Mouse (Mus musculus) CH12.LX (cell line): ENCODE results near the gene Thsd7b. TPM values are rescaled to one million over a fixed set of nuclear protein-coding genes. Genes with fewer than 3 reads are reported as not detected.

Experiments used
- DNase-seq: peaks from one replicate; pipeline ENCODE4 v3.0.0-alpha.2; 2013; ENCODE audit errors: extremely low read depth
- H3K27ac ChIP-seq: 2 replicates; pipeline ENCODE4 v1.5.1; 2012; ENCODE audit warnings: low read depth, mild to moderate bottlenecking, control low read depth, moderate library complexity; ENCODE audit not compliant: insufficient read depth
- H3K27me3 ChIP-seq: replicated peaks from 2 replicates; pipeline ENCODE3; 2012; ENCODE audit warnings: inconsistent platforms
- H3K36me3 ChIP-seq, 2 experiments: replicated peaks in 1 of 2; 2 replicates each; pipeline versions ENCODE3 to v1.6.1; 2012; ENCODE audit warnings: inconsistent platforms in 1 of 2, low read length in 1 of 2, mild to moderate bottlenecking in 1 of 2, mixed read lengths in 1 of 2, moderate library complexity in 1 of 2; ENCODE audit not compliant: control insufficient read depth in 1 of 2, insufficient read depth in 1 of 2
- H3K4me1 ChIP-seq, 2 experiments: 2 replicates each; pipeline ENCODE4 v1.6.1; 2012; ENCODE audit warnings: inconsistent platforms in 1 of 2, moderate library complexity in 1 of 2; ENCODE audit not compliant: insufficient read depth in 2 of 2, control insufficient read depth in 1 of 2
- H3K4me2 ChIP-seq: 2 replicates; pipeline ENCODE4 v1.6.1; 2012; ENCODE audit warnings: low read depth, mild to moderate bottlenecking, control low read depth; ENCODE audit not compliant: poor library complexity, insufficient read depth, severe bottlenecking
- H3K4me3 ChIP-seq, 3 experiments: fragments of 150-350 bp in 1 of 3; sonication (generic) in 1 of 3; replicated peaks in 1 of 3; 2 replicates each; pipeline versions ENCODE3 to v1.5.1; 2011 to 2012; ENCODE audit warnings: low read depth in 2 of 3, low read length in 2 of 3, mild to moderate bottlenecking in 2 of 3, moderate library complexity in 2 of 3, control low read depth in 1 of 3, improper control_type of control experiment in 1 of 3, inconsistent platforms in 1 of 3, mixed read lengths in 1 of 3; ENCODE audit not compliant: poor library complexity in 1 of 3
- H3K79me2 ChIP-seq: replicated peaks from 2 replicates; pipeline ENCODE4 v1.6.1; 2012; ENCODE audit warnings: mild to moderate bottlenecking, moderate library complexity; ENCODE audit not compliant: control insufficient read depth, poor library complexity, insufficient read depth, severe bottlenecking; ENCODE audit errors: extremely low read depth
- H3K9ac ChIP-seq: 2 replicates; pipeline ENCODE4 v1.6.1; 2012; ENCODE audit warnings: low read depth, mild to moderate bottlenecking, control low read depth, moderate library complexity; ENCODE audit not compliant: insufficient read depth
- H3K9me3 ChIP-seq: replicated peaks from 2 replicates; pipeline ENCODE3; 2012; ENCODE audit warnings: low read length, inconsistent platforms, mixed read lengths
- CHD1 ChIP-seq: IDR thresholded peaks from 2 replicates; pipeline ENCODE4 v1.6.1; 2012; ENCODE audit warnings: low read depth, low read length, improper control_type of control experiment, inconsistent platforms
- CTCF ChIP-seq, 2 experiments: IDR thresholded peaks in 1 of 2; conservative IDR thresholded peaks in 1 of 2; 2 replicates each; pipeline ENCODE4 v1.5.1; 2011 to 2012; ENCODE audit warnings: low read depth in 2 of 2, low read length in 2 of 2, improper control_type of control experiment in 1 of 2, inconsistent platforms in 1 of 2, mild to moderate bottlenecking in 1 of 2, moderate library complexity in 1 of 2
- ELF1 ChIP-seq: IDR thresholded peaks from 2 replicates; pipeline ENCODE4 v1.6.1; 2014; ENCODE audit warnings: low read depth, mild to moderate bottlenecking, inconsistent platforms, low read length, improper control_type of control experiment
- EP300 ChIP-seq: IDR thresholded peaks from 2 replicates; pipeline ENCODE4 v1.6.1; 2011; ENCODE audit warnings: low read length, improper control_type of control experiment
- ETS1 ChIP-seq: conservative IDR thresholded peaks from 2 replicates; pipeline ENCODE4 v1.6.1; 2012; ENCODE audit warnings: low read depth, mild to moderate bottlenecking, inconsistent platforms, low read length, improper control_type of control experiment, moderate library complexity
- HCFC1 ChIP-seq: IDR thresholded peaks from 2 replicates; pipeline ENCODE4 v1.6.1; 2012; ENCODE audit warnings: low read depth, mild to moderate bottlenecking, inconsistent platforms, low read length, improper control_type of control experiment
- IRF4 ChIP-seq: IDR thresholded peaks from 2 replicates; pipeline ENCODE4 v1.6.1; 2014; ENCODE audit warnings: low read depth, mild to moderate bottlenecking, inconsistent platforms, low read length, improper control_type of control experiment
- JUN ChIP-seq: IDR thresholded peaks from 2 replicates; pipeline ENCODE4 v1.6.1; 2011; ENCODE audit warnings: low read depth, mild to moderate bottlenecking, low read length, improper control_type of control experiment, moderate library complexity; ENCODE audit not compliant: insufficient read depth
- JUND ChIP-seq: conservative IDR thresholded peaks from 2 replicates; pipeline ENCODE4 v1.6.1; 2011; ENCODE audit warnings: low read depth, low read length, improper control_type of control experiment
- KAT2A ChIP-seq: IDR thresholded peaks from 2 replicates; pipeline ENCODE4 v1.6.1; 2012; ENCODE audit warnings: low read length, improper control_type of control experiment, inconsistent platforms; ENCODE audit not compliant: insufficient replicate concordance
- MAX ChIP-seq: IDR thresholded peaks from 2 replicates; pipeline ENCODE4 v1.6.1; 2011; ENCODE audit warnings: low read length, improper control_type of control experiment
- MYC ChIP-seq: IDR thresholded peaks from 2 replicates; pipeline ENCODE4 v1.6.1; 2011; ENCODE audit warnings: low read depth, mild to moderate bottlenecking, improper control_type of control experiment, low read length
- POLR2A ChIP-seq: IDR thresholded peaks from 2 replicates; pipeline ENCODE4 v1.6.1; 2011; ENCODE audit warnings: low read depth, mild to moderate bottlenecking, improper control_type of control experiment, low read length
- POLR2AphosphoS2 ChIP-seq: IDR thresholded peaks from 2 replicates; pipeline ENCODE4 v1.6.1; 2011; ENCODE audit warnings: low read depth, low read length, improper control_type of control experiment
- RAD21 ChIP-seq: IDR thresholded peaks from 2 replicates; pipeline ENCODE4 v1.6.1; 2011; ENCODE audit warnings: low read depth, mild to moderate bottlenecking, low read length, improper control_type of control experiment, moderate library complexity
- RCOR1 ChIP-seq: conservative IDR thresholded peaks from 2 replicates; pipeline ENCODE4 v1.6.1; 2012; ENCODE audit warnings: low read depth, mild to moderate bottlenecking, inconsistent platforms, low read length, improper control_type of control experiment
- SIN3A ChIP-seq: IDR thresholded peaks from 2 replicates; pipeline ENCODE4 v1.6.1; 2012; ENCODE audit warnings: low read length, improper control_type of control experiment, inconsistent platforms
- TBP ChIP-seq: conservative IDR thresholded peaks from 2 replicates; pipeline ENCODE4 v1.6.1; 2011; ENCODE audit warnings: low read depth, low read length, improper control_type of control experiment
- TCF12 ChIP-seq: IDR thresholded peaks from 2 replicates; pipeline ENCODE4 v1.6.1; 2014; ENCODE audit warnings: low read depth, mild to moderate bottlenecking, inconsistent platforms, low read length, improper control_type of control experiment
- UBTF ChIP-seq: IDR thresholded peaks from 2 replicates; pipeline ENCODE4 v1.6.1; 2012; ENCODE audit warnings: low read depth, mild to moderate bottlenecking, inconsistent platforms, low read length, improper control_type of control experiment, moderate library complexity
- USF1 ChIP-seq: IDR thresholded peaks from 2 replicates; pipeline ENCODE4 v1.6.1; 2014; ENCODE audit warnings: low read depth, mild to moderate bottlenecking, inconsistent platforms, low read length, improper control_type of control experiment
- ZKSCAN1 ChIP-seq: IDR thresholded peaks from 2 replicates; pipeline ENCODE4 v1.6.1; 2012; ENCODE audit warnings: low read depth, inconsistent platforms, low read length, improper control_type of control experiment, borderline replicate concordance
- dilution Hi-C: fragments of 300-500 bp; cut with MboI; formaldehyde crosslinking; loops from 2 replicates; pipeline ENCODE4 v1.14.3; 2020; ENCODE audit warnings: low sequenced_read_pairs; ENCODE audit not compliant: extremely low pct_unique_long_range_greater_than_20kb, extremely low pct_ligation_motif_present
- in situ Hi-C: fragments of 300-500 bp; cut with MboI; formaldehyde crosslinking; loops from 3 replicates; pipeline ENCODE4 v1.14.3; 2019; ENCODE audit warnings: low sequenced_read_pairs, low pct_ligation_motif_present, low pct_unique_long_range_greater_than_20kb, mixed read lengths
- polyA plus RNA-seq: library from polyadenylated mRNA; unstranded; fragments of >175 nt; gene quantifications from 2 replicates; pipeline ENCODE4 v1.2.1, GENCODE M21; 2012; ENCODE audit warnings: low read depth; ENCODE audit not compliant: insufficient read length
- total RNA-seq, 2 experiments: library from RNA; depleted of rRNA; stranded (reverse); fragments of 300-350 nt in 1 of 2; fragments of >200 nt in 1 of 2; gene quantifications; 2 replicates each; pipeline ENCODE4 v1.2.3; 2012 to 2014

The Thsd7b gene
- total and polyA plus RNA-seq, 3 experiments = not detected

DNA sequence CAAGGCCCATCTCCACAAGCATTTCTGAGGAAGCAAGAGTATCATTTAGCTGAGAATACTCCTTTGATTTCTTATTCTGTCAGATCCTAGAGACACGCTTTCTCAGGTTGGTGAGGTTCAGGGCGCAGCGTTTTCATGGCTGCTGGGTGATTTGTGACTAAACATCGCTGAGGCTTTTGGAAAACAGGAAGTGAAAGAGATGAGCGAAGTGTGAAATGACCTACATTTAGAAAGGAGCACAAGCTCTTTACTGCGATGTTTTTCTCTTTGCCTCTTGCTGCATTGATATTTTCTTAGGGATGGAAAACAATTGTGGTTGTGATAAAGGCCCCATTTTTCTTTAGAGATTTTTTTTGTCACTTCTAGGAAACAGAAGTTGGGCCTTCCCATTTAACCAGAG lies 351.4 kb downstream of the Thsd7b start:
- in situ Hi-C loops = no loop called here
- dilution Hi-C loops = no loop called here

DNA sequence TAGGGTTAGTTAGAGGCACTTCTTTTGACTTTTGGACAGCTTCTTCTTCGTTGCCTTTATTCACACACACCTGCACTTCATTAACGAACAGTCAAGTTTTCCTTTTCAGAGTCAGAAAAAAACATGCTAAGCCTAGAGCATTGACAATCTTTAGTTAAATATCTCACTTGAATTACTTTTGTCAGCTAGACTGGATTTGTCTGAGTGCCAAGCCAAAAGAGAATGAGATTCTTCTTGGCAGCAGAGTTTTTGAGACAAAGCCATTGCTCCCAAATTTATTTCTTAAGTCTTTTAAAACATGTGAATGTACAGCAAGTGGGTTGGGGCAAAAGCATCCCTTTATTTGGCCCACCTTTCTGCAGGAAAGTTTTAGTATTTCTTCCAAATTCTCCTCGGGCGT lies 362.0 kb downstream of the Thsd7b start:
- TF ChIP-seq ETS1 (no peak), TBP (no peak), HCFC1 (no peak)
- TF ChIP-seq, all 38 proteins: peak for 0
- H3K27me3 ChIP-seq = no peaks in the 10 kb centered on the region
- no peak for DNase-seq
- H3K4me3 ChIP-seq = no peak overlapping the region
- no peaks in the 10 kb centered on the region for H3K36me3 ChIP-seq
- no peak overlapping the region for H3K9ac ChIP-seq
- H3K4me1 ChIP-seq = no peaks in the 10 kb centered on the region
- dilution Hi-C loops (no loop called here), in situ Hi-C loops (no loop called here)
- no peaks in the 10 kb centered on the region for H3K9me3 ChIP-seq
- H3K79me2 ChIP-seq = no peaks in the 10 kb centered on the region
- no peak overlapping the region for H3K27ac ChIP-seq
- no peak overlapping the region for H3K4me2 ChIP-seq

More for the DNA sequence above, 351.4 kb downstream of the Thsd7b start:
- TF ChIP-seq KAT2A (no peak), JUN (0 out of 2 replicates have a peak, but pooled peaks have one; percentile 18), SIN3A (no peak), TCF12 (no peak), IRF4 (peak; percentile 88), RCOR1 (no peak), CTCF (conservative IDR thresholded peaks at IDR 0.05 in 1 of 2, IDR thresholded peaks at IDR 0.05 in 1 of 2; ENCODE audit: low read depth in 2 of 2, low read length in 2 of 2) (no peak), RAD21 (no peak), MAX (peak; percentile 57; the same call in 1 of the 2 replicates), MYC (no peak), ZKSCAN1 (no peak), USF1 (no peak), POLR2A (no peak), POLR2AphosphoS2 (no peak), JUND (0 out of 2 replicates have a peak, but pooled peaks have one; percentile 49), EP300 (peak; percentile 72), CHD1 (no peak), ELF1 (no peak), UBTF (no peak)
- peak overlapping the region; percentile 34; the same call in 1 of the 2 replicates for H3K4me2 ChIP-seq
- no peak overlapping the region for H3K4me3 ChIP-seq
- H3K27me3 ChIP-seq = no peaks in the 10 kb centered on the region
- no peaks in the 10 kb centered on the region for H3K9me3 ChIP-seq
- no peak overlapping the region for H3K9ac ChIP-seq
- peaks cover 0 to 8% of the 10 kb centered on the region in 2 experiments; a peak in 2 of 4 replicates for H3K4me1 ChIP-seq
- H3K27ac ChIP-seq = no peak overlapping the region
- H3K79me2 ChIP-seq = no peaks in the 10 kb centered on the region
- peak; percentile 68 for DNase-seq
- H3K36me3 ChIP-seq = no peaks in the 10 kb centered on the region
